Mouse (Mus musculus) embryo, embryonic 11 days (tissue): ENCODE measurements around the gene Scaf4.
A peak's percentile ranks its signal among the peaks of the same experiment; 100 is the strongest.
"Not testable (repeated sequence)": the region's sequence is repeated elsewhere in the genome, so short reads cannot be mapped to it uniquely, and the experiment has no call there.

Experiments used
- DNase-seq: peaks from one replicate; pipeline ENCODE4 v3.0.0-alpha.2; 2015

Scaf4 gene

GRCm38 (mm10) chr16:90234617-90235016 lies 49.7 kb downstream of the Scaf4 start:
- DNase-seq, result no peak

GRCm38 (mm10) chr16:90233702-90234101 lies 50.6 kb downstream of the Scaf4 start:
- DNase-seq, result no peak

DNA sequence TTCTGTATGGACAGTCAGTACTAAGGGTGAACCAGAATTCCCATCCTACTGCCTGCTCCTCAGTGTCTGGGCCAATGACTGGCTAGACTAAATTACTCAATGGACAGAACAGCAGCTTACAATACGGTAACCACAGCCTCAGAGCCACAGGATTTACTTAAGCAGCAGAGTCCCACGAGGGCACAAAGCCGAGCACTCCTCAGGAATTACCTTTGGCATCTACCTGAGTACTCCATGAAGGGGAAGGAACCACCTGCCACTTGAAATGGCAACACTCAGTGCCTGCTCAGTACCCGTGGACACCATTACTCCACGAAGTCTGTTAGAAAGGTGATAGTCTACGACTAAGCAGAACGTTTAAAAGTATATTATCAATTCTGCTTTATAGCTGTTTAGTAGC lies 53.0 kb downstream of the Scaf4 start:
- DNase-seq, result no peak

- no peak for DNase-seq
These were observed 54.4 kb downstream of the Scaf4 start for GRCm38 (mm10) chr16:90229897-90230296.

- peak; percentile 16 for DNase-seq
These were observed 62.7 kb downstream of the Scaf4 start for GRCm38 (mm10) chr16:90221441-90222070.

GRCm38 (mm10) chr16:90220892-90221431 lies 63.3 kb downstream of the Scaf4 start:
- peak; percentile 85 for DNase-seq

- peak; percentile 99 for DNase-seq
These were observed 64.0 kb downstream of the Scaf4 start, which contains the start of gene Sod1 for GRCm38 (mm10) chr16:90220026-90220891. TSS of gene Sod1 (plus strand) at chr16:90220754.

GRCm38 (mm10) chr16:90219445-90219844 lies 64.9 kb downstream of the Scaf4 start:
- DNase-seq, result not testable (repeated sequence)

- no peak for DNase-seq
These were observed 66.4 kb downstream of the Scaf4 start for GRCm38 (mm10) chr16:90217926-90218325.

DNA sequence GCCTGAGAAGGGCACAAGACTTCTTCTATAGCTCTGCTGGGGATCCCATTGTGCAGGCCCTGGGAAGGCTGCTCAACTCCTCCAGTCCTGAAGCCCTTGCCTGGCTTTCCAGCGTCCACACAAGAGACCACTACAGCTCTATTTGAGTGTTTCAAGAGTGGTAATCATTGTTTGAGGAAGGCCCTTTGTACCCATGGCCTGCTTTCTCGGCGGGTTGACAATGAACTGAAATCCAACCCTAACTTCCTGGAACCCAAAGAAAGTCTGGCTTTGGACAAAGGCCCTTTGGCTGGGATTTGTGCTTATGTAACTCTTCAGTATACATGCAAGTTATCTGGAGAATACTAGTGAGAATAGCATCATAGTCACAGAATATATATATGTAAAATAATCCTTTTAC lies 66.9 kb downstream of the Scaf4 start:
- DNase-seq, result no peak

- DNase-seq, result no peak
These were observed 67.9 kb downstream of the Scaf4 start for GRCm38 (mm10) chr16:90216414-90216813.

GRCm38 (mm10) chr16:90215879-90216278 lies 68.4 kb downstream of the Scaf4 start:
- DNase-seq, result not testable (repeated sequence)

DNA sequence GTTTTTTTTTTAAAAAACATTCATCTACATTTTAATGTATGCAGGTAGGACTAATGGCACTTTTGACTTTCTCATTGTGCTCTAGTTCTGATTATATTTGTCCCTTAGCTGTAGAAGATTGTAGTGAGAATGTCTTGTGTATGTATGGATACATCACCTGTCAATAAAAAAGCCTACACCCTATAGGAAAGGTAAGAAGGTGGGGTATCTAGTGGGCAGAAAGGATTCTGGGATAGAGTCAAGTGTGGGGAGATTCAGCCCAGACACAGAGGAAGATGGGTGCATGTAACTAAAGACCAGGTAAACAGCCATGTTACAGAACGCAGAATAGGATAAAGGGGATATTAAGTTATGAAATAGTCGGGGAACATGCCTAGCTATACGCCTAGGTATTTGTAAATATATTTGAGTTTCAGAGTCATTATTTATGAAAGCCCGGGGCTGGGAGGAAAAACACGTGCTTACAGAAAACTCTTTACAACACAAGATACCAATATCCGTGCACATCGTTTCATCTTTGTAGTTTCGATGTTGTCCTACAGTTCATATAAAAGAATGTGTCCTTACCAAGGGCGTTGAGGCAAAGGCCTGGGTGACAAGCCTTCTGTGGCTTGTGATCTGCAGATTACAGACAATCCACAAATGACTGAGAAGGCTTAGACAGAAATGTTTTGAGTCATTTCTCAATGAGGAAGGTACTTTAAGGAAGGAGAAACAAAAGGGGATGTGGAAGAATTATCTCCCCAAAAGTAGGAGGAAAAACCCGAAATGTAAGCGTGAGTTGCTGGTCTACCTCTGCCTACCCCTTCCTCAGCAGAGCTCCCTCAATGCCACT lies 69.4 kb downstream of the Scaf4 start:
- DNase-seq, result no peak

DNA sequence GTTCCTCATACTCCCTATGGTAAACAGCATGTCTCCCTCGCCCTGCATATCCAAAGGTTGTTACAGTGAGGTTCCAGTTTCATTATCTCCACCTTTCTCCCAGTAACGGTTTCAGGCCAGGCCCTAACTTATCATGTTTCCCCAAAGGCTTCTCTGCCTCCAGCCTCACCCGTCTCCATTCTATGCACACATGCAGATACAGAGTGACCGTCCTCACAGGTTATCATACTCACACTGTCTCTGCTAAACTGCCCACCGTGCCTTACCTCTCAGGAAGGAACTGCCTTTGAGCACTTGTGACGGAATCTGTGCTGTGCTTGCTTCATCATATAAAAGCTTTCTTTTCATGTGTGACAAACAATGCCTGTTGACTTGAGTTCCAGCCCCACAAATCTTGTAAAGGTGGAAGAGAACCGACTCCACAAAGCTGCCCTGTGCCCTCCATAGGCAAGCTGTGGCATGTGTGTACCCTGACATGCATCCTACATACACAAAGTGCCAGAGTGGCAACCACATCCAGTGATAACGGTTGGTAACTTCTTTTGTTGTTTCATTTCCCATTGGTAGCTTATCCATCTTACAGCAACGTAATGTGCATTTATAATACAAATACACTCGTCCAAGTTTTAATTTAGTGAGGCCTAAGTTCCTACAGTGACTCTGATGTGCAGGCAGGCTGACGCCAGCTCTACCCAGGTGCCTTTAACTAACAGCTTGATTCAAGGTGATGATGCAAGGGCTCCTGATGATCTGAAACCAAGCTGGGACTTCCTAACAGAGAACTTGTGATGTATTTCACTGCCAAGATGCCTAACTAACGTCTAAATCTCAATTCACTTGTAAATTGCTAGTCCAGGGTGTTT lies 70.6 kb downstream of the Scaf4 start:
- DNase-seq, result no peak

DNA sequence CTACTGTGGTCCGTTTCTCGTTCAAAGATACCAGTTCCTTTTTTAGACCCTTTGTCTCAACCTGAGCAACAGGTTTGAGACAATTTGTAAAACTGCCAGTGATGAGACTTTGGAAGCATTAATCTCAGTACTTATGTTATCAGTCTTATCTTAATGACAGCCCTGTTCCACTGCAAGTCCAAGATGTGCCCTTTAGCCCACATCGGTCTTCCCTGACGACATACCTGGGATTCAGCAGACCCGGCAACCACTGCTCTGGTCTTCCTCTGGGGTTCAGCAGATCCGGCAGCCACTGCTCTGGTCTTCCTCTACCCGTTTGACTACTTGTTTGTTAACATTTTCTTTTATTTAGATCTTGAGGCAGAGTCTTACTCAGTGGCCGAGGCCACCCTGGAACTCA lies 72.5 kb downstream of the Scaf4 start:
- no peak for DNase-seq

DNA sequence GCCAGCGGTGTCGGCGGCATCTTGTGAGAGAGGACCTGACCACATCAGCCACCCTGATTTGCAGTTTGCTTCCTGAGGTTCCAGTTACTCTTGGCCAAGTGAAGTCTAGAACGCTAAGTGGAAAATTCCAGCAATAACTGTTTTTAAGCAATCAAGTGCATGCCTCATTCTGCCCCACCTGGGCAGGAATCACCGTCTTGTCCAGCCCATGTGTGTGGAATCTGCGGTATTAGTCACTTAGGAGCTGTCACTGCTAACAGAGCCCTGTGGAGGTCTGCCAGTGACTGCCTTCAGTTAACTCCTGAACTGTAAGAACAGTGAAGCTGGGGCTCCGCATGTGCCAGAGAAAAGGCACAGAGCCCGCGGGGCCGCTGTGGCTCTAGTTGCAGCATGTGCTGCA lies 73.6 kb downstream of the Scaf4 start:
- DNase-seq, result no peak

- DNase-seq, result no peak
These were observed 75.3 kb downstream of the Scaf4 start for GRCm38 (mm10) chr16:90208996-90209395.

DNA sequence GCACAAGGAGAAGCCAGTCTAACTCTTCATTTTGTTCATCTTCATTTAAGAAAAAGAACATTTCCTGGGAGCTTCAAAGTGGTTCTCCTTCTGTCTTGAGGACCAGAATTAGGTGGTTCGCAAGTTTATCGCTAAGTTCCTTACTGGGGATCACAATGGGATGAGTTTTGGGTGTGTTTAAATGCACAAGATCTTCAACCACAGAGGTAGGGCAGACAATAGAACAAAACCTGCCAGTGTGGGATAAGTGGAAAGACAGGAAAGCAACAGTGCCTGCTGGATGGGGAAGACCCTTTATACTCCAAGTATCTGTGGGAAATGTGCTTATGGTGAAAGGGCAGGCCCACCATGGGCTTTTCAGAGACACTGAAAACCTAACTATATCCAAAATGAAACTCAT lies 79.4 kb downstream of the Scaf4 start:
- DNase-seq, result no peak

GRCm38 (mm10) chr16:90203226-90203962 lies 80.9 kb downstream of the Scaf4 start:
- DNase-seq, result no peak

- no peak for DNase-seq
These were observed 82.2 kb downstream of the Scaf4 start for GRCm38 (mm10) chr16:90202140-90202539.

DNA sequence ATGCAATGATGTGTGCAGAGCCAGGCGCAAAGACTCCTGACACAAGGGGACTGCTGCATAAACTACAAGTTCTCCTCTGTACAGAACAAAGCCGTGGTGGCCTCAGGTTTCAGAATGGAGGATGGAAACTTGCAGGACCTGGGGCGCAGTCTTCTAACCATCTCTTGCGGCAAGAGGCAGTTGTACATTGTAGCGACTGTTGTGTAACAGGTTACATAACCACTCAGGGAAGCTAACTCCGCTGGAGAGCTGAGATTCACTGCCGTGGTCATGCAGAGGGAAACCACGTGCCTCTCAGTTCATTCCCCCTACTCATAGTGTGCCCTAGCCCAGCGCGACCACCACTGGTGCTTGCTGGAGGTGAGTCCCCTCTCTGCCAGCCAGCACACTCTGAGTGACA lies 85.1 kb downstream of the Scaf4 start:
- no peak for DNase-seq
